Mouse (Mus musculus) liver, embryonic 14.5 days (tissue): ENCODE data around the gene Arsj.

Experiments used
- CTCF ChIP-seq: IDR thresholded peaks from 2 replicates; pipeline ENCODE4 v1.5.1; 2016; ENCODE audit warnings: antibody characterized with exemption, low read depth, control low read depth
- EP300 ChIP-seq: IDR thresholded peaks from 2 replicates; pipeline ENCODE4 v1.6.1; 2016; ENCODE audit warnings: antibody characterized with exemption, low read depth

GRCm38 (mm10) chr3:126362931-126363525 is 456 bp upstream of the Arsj start:
- TF ChIP-seq CTCF (no peak), EP300 (no peak)
